Mouse (Mus musculus) embryonic fibroblast, embryonic 13.5 days (primary cell): Measurements from ENCODE around the gene Bmp2.

Experiments used
- CTCF ChIP-seq: IDR thresholded peaks from 2 replicates; pipeline ENCODE4 v1.5.1; 2011; ENCODE audit warnings: mild to moderate bottlenecking, control low read depth, low read length, moderate library complexity, borderline replicate concordance; ENCODE audit not compliant: insufficient read depth
- POLR2A ChIP-seq: IDR thresholded peaks from 2 replicates; pipeline ENCODE4 v1.6.1; 2011; ENCODE audit warnings: low read depth, mild to moderate bottlenecking, control low read depth, low read length, moderate library complexity

DNA sequence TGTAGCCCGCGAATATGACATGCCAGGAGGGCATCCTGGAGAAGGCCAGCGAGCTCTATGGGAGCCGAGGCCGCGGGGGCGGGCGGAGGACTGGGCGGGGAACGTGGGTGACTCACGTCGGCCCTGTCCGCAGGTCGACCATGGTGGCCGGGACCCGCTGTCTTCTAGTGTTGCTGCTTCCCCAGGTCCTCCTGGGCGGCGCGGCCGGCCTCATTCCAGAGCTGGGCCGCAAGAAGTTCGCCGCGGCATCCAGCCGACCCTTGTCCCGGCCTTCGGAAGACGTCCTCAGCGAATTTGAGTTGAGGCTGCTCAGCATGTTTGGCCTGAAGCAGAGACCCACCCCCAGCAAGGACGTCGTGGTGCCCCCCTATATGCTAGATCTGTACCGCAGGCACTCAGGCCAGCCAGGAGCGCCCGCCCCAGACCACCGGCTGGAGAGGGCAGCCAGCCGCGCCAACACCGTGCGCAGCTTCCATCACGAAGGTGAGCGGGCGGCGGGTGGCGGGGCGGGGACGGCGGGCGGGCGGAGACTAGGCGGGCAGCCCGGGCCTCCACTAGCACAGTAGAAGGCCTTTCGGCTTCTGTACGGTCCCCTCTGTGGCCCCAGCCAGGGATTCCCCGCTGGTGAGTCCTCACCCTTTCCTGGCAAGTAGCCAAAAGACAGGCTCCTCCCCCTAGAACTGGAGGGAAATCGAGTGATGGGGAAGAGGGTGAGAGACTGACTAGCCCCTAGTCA, 2.5 kb downstream of the Bmp2 start:
- no peak for TF ChIP-seq POLR2A
- TF ChIP-seq CTCF, result no peak
